Mouse (Mus musculus) erythroblast, embryonic 14.5 days (primary cell): ENCODE data around the gene Slc25a28. TPM values are rescaled to one million over a fixed set of nuclear protein-coding genes. Genes with fewer than 3 reads are reported as not detected.

Source experiments
- H3K27me3 ChIP-seq: 2 replicates; pipeline ENCODE4 v1.6.1; 2012; ENCODE audit warnings: inconsistent platforms; ENCODE audit not compliant: control insufficient read depth
- H3K36me3 ChIP-seq: 2 replicates; pipeline ENCODE4 v1.6.1; 2012; ENCODE audit warnings: mild to moderate bottlenecking, inconsistent platforms; ENCODE audit not compliant: control insufficient read depth
- H3K4me1 ChIP-seq: 2 replicates; pipeline ENCODE4 v1.6.1; 2012; ENCODE audit warnings: inconsistent platforms; ENCODE audit not compliant: control insufficient read depth
- H3K4me3 ChIP-seq: replicated peaks from 2 replicates; pipeline ENCODE3; 2012; ENCODE audit warnings: moderate library complexity, mild to moderate bottlenecking, inconsistent platforms
- H3K9me3 ChIP-seq: 2 replicates; pipeline ENCODE4 v1.6.1; 2012; ENCODE audit warnings: low read length, inconsistent platforms, mixed read lengths; ENCODE audit not compliant: control insufficient read depth
- GATA1 ChIP-seq: IDR thresholded peaks from 2 replicates; pipeline ENCODE4 v1.6.1; 2012; ENCODE audit warnings: low read length, inconsistent platforms, mixed read lengths
- TAL1 ChIP-seq: IDR thresholded peaks from 3 replicates; pipeline ENCODE4 v1.6.1; 2012; ENCODE audit warnings: low read length, inconsistent platforms, mixed read lengths
- polyA plus RNA-seq: library from polyadenylated mRNA; stranded (reverse); fragments of >175 nt; gene quantifications from 2 replicates; pipeline ENCODE4 v1.2.3, GENCODE M21; 2012

Gene Slc25a28
- polyA plus RNA-seq, 1 experiment, result 3.1 TPM

DNA sequence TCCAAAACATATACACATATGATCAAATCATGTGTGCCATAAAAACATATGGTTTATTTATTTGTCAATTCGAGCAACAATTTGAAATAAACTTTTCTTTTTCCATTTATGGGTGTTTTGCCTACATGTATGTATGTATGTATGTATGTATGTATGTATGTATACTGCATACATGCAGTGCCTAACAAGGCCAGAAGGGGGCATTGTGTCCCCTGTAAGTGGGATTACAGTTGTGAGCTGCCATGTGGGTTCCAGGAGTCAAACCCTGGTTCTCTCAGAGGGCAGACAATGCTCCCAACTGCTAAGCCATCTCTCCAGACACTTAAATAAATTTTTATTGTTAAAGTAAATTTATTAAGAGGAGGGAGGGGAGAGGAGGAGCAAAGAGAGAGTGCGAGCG, 47.3 kb downstream of the Slc25a28 start:
- H3K4me1 ChIP-seq, result peaks cover 3% of the 10 kb centered on the region
- H3K4me3 ChIP-seq, result no peak overlapping the region
- H3K27me3 ChIP-seq, result peaks cover 26% of the 10 kb centered on the region
- no peaks in the 10 kb centered on the region for H3K36me3 ChIP-seq
- TF ChIP-seq GATA1 (no peak), TAL1 (no peak)
- H3K9me3 ChIP-seq, result no peaks in the 10 kb centered on the region

DNA sequence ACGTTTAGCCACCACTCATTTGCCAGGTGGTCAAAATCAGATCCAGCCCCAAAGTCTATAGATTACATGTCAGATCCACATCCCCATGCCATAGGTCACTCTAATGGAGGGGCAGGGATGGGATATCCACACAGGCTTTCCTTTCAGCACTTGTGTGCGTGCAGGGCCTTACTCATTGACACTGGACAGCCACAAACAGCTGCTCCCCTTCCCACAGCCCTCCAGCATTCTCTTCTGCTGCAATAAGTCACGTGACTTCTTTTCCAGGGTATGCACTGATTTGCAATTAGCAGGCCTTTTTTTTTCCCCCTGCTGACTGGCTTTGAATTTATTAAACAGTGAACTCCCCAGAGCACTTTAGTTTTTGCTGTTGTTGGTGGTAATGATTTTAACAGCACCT, 48.5 kb downstream of the Slc25a28 start:
- peaks cover 37% of the 10 kb centered on the region for H3K27me3 ChIP-seq
- no peaks in the 10 kb centered on the region for H3K9me3 ChIP-seq
- H3K4me3 ChIP-seq, result no peak overlapping the region
- no peak for TF ChIP-seq GATA1
- no peak for TF ChIP-seq TAL1
- H3K4me1 ChIP-seq, result peaks cover 3% of the 10 kb centered on the region
- no peaks in the 10 kb centered on the region for H3K36me3 ChIP-seq

DNA sequence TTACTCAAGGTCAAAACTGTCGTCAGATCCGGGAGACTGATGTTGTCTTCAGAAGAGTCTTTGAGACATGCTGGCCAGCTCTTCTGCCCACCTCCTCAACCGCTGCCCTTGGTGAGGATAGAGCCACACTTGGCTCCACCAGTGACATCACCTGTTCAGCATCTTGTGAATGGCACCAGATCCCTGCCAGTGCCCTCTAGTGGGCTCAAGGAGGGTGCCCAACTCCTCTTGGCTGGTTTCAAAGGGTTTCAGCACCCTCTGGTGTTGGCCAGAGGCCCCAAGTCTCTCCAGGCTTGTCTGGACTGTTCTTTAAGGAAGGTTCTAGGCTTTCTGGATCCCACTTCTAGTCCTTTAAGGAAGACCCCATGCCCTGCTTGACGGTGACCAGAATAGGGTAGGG, 50.8 kb downstream of the Slc25a28 start:
- no peaks in the 10 kb centered on the region for H3K36me3 ChIP-seq
- H3K4me3 ChIP-seq, result no peak overlapping the region
- TF ChIP-seq GATA1, result no peak
- TF ChIP-seq TAL1, result no peak
- no peaks in the 10 kb centered on the region for H3K9me3 ChIP-seq
- no peaks in the 10 kb centered on the region for H3K4me1 ChIP-seq
- peaks cover 60% of the 10 kb centered on the region for H3K27me3 ChIP-seq

DNA sequence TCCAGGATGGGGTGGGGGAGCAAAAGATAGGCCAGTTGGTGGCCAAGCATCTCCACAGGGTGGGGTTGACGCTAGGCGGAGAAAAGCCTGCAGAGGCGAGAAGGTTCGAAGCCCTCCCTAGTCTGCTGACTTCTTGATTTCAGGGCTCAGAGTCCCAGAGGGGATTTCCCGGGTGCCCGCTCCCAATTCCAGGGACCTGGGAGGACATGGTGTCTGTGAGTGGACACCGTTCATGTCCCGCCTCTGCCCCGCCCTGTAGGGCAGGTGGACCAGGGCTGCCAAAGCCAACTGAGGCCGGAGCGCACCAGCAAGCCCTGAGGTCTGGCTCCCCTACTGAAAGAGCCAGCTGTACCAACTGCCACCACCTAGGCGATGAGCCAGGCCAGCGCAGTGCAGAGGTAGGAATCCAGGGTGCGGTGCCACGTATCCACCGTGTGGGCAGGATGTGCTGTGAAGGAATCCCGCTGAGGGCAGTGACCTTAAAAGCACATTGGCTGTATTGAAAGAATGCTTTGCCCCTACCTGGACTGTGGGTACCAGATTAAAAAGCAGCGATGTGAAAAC, 54.7 kb downstream of the Slc25a28 start:
- Histone ChIP-seq H3K4me3 (no peak overlapping the region), H3K9me3 (no peaks in the 10 kb centered on the region; the same call in 1 of the 2 replicates), H3K4me1 (no peaks in the 10 kb centered on the region), H3K36me3 (no peaks in the 10 kb centered on the region), H3K27me3 (peaks cover 96% of the 10 kb centered on the region)
- TF ChIP-seq GATA1 (no peak), TAL1 (no peak)

DNA sequence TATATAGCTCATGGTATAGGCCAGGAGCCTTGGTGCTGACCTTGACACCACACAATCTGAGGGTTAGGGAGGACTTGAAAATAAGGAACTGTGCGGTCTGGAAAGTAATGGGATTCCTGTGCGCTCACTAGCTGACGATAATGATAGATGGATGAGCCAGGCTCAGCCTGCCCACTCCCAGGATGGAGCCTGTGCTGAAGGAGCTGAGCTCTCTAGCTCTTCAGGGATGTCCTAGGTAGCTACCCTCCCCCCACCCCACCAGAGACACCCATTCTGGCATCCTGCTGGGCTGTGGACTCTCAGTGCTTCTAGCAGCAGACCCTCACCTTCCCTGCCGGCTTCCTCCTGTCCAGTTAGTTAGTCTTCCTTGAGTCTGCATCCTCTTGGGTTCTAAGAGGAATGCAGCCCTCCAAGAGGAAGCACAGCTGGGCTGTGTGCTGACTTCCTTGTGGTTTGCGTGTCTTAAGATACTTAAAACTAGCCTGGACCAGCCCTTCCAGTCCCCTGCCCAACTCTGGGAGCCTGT, 56.1 kb downstream of the Slc25a28 start:
- Histone ChIP-seq H3K9me3 (peaks cover 4% of the 10 kb centered on the region; the same call in 1 of the 2 replicates), H3K36me3 (no peaks in the 10 kb centered on the region), H3K4me1 (no peaks in the 10 kb centered on the region), H3K4me3 (no peak overlapping the region), H3K27me3 (peaks cover 98% of the 10 kb centered on the region)
- no peak for TF ChIP-seq TAL1
- TF ChIP-seq GATA1, result no peak

DNA sequence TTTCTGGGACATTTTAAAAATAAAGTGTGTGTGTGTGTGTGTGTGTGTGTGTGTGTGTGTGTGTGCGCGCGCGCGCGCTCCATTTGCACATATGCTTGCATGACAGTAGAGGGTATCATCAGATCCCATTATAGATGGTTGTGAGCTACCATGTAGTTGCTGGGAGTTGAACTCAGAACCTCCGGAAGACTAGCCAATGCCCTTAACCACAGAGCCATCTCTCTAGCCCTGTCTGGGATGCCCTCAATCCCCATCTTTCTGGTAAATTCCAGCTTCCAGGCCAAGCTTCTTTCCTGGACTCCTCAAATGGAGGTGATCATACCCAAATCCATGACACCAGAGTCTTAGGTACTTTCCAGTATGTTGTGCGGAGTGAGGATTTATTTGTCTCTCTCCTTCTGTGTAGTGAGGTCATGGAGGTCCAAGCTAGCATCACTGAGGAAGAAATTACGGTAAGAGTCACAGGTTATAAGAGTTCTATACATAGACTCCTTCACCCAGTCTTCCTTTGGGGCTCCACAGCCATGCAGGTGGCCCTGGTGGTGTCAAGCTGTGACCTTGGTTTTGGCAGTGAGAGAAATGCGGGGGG, 56.8 kb downstream of the Slc25a28 start:
- H3K9me3 ChIP-seq, result peaks cover 4% of the 10 kb centered on the region; the same call in 1 of the 2 replicates
- peaks cover 98% of the 10 kb centered on the region for H3K27me3 ChIP-seq
- H3K4me3 ChIP-seq, result no peak overlapping the region
- no peaks in the 10 kb centered on the region for H3K36me3 ChIP-seq
- TF ChIP-seq GATA1 (no peak), TAL1 (no peak)
- no peaks in the 10 kb centered on the region for H3K4me1 ChIP-seq

DNA sequence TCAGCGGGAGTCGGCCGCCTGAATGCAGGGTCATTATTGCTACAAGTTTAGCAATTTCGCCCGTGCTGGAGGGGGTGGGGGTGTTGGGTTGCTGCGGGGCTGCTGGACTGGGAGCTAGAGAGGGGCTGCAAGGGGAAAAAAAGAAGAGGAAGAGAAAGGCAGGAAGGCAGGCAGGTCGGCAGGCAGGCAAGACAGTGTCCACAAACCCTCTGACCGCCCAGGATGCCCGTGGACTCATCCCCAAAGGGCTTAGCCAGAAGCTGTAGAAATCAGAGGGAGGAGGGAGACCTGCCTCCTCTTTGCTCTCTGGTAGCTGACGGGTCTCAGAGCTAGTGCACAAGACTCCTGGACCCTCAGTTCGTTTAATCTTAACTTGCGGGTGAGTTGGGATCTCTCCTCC, 57.8 kb downstream of the Slc25a28 start:
- Histone ChIP-seq H3K36me3 (no peaks in the 10 kb centered on the region), H3K9me3 (peaks cover 8% of the 10 kb centered on the region; the same call in 1 of the 2 replicates), H3K4me1 (peaks cover 3% of the 10 kb centered on the region), H3K27me3 (peaks cover 100% of the 10 kb centered on the region), H3K4me3 (no peak overlapping the region)
- TF ChIP-seq GATA1 (no peak), TAL1 (no peak)

DNA sequence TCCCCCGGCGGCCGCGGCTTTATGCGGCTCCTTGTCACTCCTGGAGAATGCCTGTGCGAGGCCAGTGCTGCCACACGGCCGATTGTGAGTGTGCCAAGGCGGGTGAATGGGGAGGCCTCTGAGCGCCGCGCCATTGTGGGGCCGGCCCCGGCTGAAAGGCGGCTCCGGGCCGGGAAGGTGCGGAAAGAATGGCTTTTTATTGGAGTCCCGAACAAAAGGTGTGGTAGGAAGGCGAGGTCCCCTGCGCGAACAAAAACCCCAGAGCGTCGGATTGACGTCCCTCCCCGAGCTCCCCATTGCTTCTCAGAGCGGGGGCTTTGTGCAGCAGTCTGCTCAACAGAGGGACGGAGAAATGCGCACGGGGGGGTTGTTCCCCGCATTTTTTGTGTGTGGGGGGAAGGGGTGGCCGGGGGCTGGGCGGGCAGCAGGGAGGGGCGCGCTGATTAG, 58.2 kb downstream of the Slc25a28 start:
- Histone ChIP-seq H3K9me3 (peaks cover 8% of the 10 kb centered on the region; the same call in 1 of the 2 replicates), H3K27me3 (peaks cover 100% of the 10 kb centered on the region), H3K4me1 (peaks cover 3% of the 10 kb centered on the region), H3K36me3 (no peaks in the 10 kb centered on the region), H3K4me3 (no peak overlapping the region)
- TF ChIP-seq GATA1 (no peak), TAL1 (no peak)

DNA sequence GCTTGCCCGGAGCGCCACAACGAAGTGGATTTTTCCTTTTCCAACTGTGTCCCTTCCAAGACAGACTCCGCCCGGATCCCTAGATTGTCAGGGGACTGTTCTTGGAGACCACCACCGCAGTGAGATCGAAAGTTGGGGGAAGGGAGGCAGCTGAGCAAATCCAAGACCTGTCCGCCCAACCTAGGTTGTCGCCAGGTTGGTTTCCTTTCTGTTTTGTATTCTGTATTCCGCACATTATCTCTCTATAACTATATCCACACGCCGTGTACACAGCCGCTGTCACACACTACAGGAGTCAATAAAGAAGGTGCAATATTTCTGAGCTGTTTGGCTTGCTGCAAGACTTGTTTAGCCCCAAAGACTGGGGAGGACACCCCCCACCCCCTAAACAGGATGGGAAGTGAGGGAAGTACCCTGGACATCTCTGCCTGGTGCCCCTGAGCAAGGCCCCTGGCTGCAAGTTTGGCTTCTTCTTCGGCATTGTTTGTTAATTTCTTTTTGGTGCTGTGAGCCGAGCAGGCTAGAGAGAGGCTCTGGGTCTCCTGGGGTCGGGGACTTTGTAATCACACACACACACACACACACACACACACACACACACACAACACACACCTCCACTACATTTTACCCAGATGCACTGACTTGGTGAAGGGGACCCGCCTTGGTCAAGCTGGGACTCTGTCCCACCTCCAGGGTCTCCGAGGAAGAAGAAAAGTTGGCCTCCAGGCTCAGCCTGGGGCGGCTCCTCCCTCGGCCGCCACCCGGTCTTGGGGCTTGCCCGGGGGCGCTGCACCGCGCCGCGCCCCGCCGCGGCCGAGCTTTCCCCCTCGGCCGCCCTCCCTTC, 58.9 kb downstream of the Slc25a28 start:
- H3K9me3 ChIP-seq, result peaks cover 8% of the 10 kb centered on the region; the same call in 1 of the 2 replicates
- no peaks in the 10 kb centered on the region for H3K36me3 ChIP-seq
- TF ChIP-seq TAL1 (no peak), GATA1 (no peak)
- peaks cover 3% of the 10 kb centered on the region for H3K4me1 ChIP-seq
- H3K27me3 ChIP-seq, result peaks cover 100% of the 10 kb centered on the region
- H3K4me3 ChIP-seq, result no peak overlapping the region
